Mouse (Mus musculus) midbrain, embryonic 13.5 days (tissue): Measurements from ENCODE around the gene Ier2. TPM values are rescaled to one million over a fixed set of nuclear protein-coding genes. Genes with fewer than 3 reads are reported as not detected.

Source experiments
- ATAC-seq: fragments of 200-750 bp; cut with Nextera tagmentation; 2 replicates; pipeline ENCODE4 v1.8.0; 2017; ENCODE audit warnings: mild to moderate bottlenecking, moderate TSS enrichment, moderate library complexity
- H3K27ac ChIP-seq: fragments of 300-500 bp; sonication (generic); 2 replicates; pipeline ENCODE4 v1.5.1; 2015; ENCODE audit warnings: inconsistent platforms, mild to moderate bottlenecking, moderate library complexity
- H3K27me3 ChIP-seq: fragments of 300-500 bp; sonication (generic); 2 replicates; pipeline ENCODE4 v1.6.1; 2015; ENCODE audit warnings: mild to moderate bottlenecking, inconsistent platforms
- H3K36me3 ChIP-seq: fragments of 300-500 bp; sonication (generic); 2 replicates; pipeline ENCODE4 v1.6.1; 2015; ENCODE audit warnings: mild to moderate bottlenecking, inconsistent platforms
- H3K4me1 ChIP-seq: fragments of 300-500 bp; sonication (generic); replicated peaks from 2 replicates; pipeline ENCODE4 v1.6.1; 2015; ENCODE audit warnings: inconsistent platforms
- H3K4me2 ChIP-seq: fragments of 300-500 bp; sonication (generic); replicated peaks from 2 replicates; pipeline ENCODE4 v1.6.1; 2015; ENCODE audit warnings: moderate library complexity, mild to moderate bottlenecking, inconsistent platforms
- H3K4me3 ChIP-seq: fragments of 300-500 bp; sonication (generic); replicated peaks from 2 replicates; pipeline ENCODE4 v1.5.1; 2015; ENCODE audit warnings: mild to moderate bottlenecking, inconsistent platforms
- H3K9ac ChIP-seq: fragments of 300-500 bp; sonication (generic); replicated peaks from 2 replicates; pipeline ENCODE4 v1.6.1; 2015; ENCODE audit warnings: mild to moderate bottlenecking, inconsistent platforms
- H3K9me3 ChIP-seq: fragments of 300-500 bp; sonication (generic); 2 replicates; pipeline ENCODE4 v1.6.1; 2016; ENCODE audit warnings: mild to moderate bottlenecking, inconsistent platforms
- WGBS: fragments of 180-500 bp; shearing (Covaris S2); methylation state at CpG from one replicate; pipeline ENCODE4 v1.1.7; 2015; 5-methylcytosine and 5-hydroxymethylcytosine counted together
- polyA plus RNA-seq: library from polyadenylated mRNA; unstranded; fragments of >200 nt; fragmentation: Nextera tagmentation; extraction: Ambion mirVana; gene quantifications from 2 replicates; pipeline ENCODE4 v1.2.1, GENCODE M21; 2015

Gene Ier2
- polyA plus RNA-seq, 1 experiment from 2014 or later = 26.3 TPM

DNA sequence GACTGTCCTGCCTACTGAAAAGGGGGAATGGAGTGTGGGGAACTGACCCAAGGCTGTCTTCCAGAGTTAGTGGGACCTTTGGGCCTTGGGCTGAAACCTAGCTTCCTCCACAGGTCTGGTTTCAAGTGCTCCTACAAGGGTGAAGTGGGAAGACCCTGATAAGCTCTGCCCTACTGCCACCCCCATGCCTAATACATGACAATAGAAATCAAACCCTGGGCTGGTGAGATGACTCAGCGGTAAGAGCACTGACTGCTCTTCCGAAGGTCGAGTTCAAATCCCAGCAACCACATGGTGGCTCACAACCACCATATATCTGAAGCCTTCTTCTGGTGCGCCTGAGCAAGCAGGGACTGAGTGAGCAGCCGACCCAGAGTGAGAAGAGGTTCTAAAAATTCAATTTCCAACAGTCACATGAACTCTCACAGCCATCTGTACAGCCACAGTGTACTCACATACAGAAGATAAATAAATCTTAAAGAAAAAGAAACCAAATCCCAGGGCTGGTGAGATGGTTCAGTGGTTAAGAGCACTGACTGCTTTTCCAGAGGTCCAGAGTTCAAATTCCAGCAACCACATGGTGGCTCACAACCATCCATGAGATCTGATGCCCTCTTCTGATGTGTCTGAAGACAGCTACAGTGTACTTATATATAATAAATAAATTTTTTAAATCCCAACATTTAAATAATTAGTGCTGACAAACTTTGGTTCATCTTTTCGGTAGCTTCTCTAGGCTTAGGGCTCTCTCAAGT lies 6.3 kb upstream of the Ier2 start:
- no peak for ATAC-seq
- H3K27me3 ChIP-seq = no peaks in the 10 kb centered on the region
- no peak overlapping the region for H3K27ac ChIP-seq
- peaks cover 46% of the 10 kb centered on the region for H3K36me3 ChIP-seq
- H3K4me1 ChIP-seq = peaks cover 12% of the 10 kb centered on the region
- no peak overlapping the region for H3K4me2 ChIP-seq
- no peak overlapping the region for H3K4me3 ChIP-seq
- 86% methylated on average over 6 of the region's 6 CpGs for WGBS
- no peaks in the 10 kb centered on the region for H3K9me3 ChIP-seq
- H3K9ac ChIP-seq = no peak overlapping the region

DNA sequence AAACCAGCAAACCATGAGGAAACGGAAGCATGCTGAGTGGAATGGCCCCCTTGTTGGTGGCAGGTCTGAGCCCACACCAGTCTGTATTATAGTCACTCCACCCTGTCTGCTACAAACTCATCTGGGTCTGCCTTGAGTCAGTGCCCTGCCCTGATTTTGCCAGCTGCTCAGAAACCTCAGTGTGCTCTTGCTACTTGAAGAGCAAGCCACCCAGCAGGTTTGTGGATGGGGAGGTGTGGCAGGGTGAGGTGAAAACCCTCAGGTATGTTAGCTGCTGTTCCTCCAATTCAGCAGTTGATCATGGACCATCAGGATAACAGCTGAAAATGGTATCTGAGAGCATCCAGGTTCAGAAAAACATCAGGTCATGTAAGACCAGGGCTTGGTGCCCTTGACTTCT lies 5.4 kb upstream of the Ier2 start:
- no peaks in the 10 kb centered on the region for H3K27me3 ChIP-seq
- H3K36me3 ChIP-seq = peaks cover 39% of the 10 kb centered on the region
- no peak overlapping the region for H3K4me2 ChIP-seq
- WGBS = 82% methylated on average over 1 of the region's 1 CpGs
- peaks cover 17% of the 10 kb centered on the region for H3K4me1 ChIP-seq
- no peak overlapping the region for H3K4me3 ChIP-seq
- H3K27ac ChIP-seq = no peak overlapping the region
- H3K9ac ChIP-seq = no peak overlapping the region
- H3K9me3 ChIP-seq = no peaks in the 10 kb centered on the region
- no peak for ATAC-seq

DNA sequence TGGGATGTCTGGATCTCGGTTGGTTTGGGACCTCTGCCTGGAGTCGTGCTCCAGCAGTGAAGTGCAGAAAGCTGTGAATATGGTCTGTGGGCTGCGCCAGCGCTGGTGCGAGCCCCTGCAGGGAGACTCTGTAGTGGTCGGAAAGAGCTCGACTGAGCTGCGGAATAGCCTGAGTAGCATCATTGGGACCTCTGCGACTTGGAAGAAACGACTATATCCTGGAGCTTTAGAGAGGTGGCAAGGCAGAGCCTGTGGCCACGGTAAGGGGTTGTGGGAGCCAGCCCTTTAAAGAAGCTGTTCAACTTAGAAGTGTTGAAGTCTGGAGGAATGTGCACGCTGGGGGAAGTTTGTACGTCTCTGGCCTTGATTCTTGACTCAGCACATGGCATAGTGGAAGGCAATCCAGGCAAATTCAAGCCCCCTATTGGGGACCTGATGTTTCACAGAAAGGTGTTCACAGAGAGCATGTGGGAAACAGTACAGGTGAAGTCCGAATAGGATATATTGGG lies 2.8 kb upstream of the Ier2 start:
- WGBS = 3% methylated on average over 14 of the region's 14 CpGs
- Histone ChIP-seq H3K4me3 (peak overlapping the region; percentile 73), H3K9me3 (no peaks in the 10 kb centered on the region), H3K9ac (peak overlapping the region; percentile 83), H3K4me2 (peak overlapping the region; percentile 88), H3K4me1 (peaks cover 39% of the 10 kb centered on the region), H3K27ac (peak overlapping the region; percentile 85), H3K27me3 (no peaks in the 10 kb centered on the region), H3K36me3 (peaks cover 16% of the 10 kb centered on the region)
- peak; percentile 36; the same call in 1 of the 2 replicates for ATAC-seq

DNA sequence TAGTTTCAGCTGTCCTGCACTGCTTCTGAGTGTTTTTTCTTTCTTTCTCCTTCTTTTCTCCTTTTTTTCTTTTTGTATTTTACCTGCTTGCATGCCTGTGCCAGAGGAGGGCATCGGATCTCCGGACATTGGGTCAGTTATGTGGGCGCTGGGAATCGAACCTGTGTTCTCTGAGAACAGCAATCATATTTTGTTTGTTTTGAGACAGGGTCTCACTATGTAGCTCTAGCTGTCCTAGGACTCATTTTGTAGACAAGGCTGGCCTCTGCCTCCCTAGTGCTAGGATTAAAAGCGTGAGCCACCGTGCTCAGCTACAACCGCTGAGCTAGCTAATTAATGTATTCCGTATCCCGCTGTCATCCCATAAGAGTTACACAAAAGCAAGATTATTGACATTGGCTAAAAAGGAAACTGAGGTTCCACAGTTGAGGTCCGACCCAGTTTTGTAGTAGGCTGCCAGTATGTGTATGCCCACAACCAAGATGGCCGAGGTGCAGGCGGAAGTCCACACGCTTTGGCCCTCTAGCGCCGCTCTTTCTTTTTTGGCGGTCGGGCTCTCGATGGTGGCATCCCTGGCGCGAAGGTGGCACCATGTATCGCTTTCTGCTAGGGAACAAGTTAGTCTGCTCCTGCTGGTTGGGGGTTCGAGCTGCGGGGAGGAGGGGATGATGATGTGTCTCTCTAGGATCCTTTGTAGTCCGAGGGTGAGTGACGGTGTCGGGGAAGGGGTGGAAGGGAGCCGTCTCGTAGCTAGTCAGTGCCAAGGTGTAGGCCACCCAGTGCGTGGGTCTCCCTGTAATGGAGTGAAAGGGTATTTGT lies 2.1 kb upstream of the Ier2 start:
- no peaks in the 10 kb centered on the region for H3K9me3 ChIP-seq
- peaks cover 11% of the 10 kb centered on the region for H3K36me3 ChIP-seq
- H3K27ac ChIP-seq = peak overlapping the region; percentile 85
- peak overlapping the region; percentile 73 for H3K4me3 ChIP-seq
- H3K9ac ChIP-seq = peak overlapping the region; percentile 83
- ATAC-seq = peak; percentile 61
- peaks cover 46% of the 10 kb centered on the region for H3K4me1 ChIP-seq
- peak overlapping the region; percentile 88 for H3K4me2 ChIP-seq
- under 1% methylated on average over 29 of the region's 29 CpGs for WGBS
- no peaks in the 10 kb centered on the region for H3K27me3 ChIP-seq

DNA sequence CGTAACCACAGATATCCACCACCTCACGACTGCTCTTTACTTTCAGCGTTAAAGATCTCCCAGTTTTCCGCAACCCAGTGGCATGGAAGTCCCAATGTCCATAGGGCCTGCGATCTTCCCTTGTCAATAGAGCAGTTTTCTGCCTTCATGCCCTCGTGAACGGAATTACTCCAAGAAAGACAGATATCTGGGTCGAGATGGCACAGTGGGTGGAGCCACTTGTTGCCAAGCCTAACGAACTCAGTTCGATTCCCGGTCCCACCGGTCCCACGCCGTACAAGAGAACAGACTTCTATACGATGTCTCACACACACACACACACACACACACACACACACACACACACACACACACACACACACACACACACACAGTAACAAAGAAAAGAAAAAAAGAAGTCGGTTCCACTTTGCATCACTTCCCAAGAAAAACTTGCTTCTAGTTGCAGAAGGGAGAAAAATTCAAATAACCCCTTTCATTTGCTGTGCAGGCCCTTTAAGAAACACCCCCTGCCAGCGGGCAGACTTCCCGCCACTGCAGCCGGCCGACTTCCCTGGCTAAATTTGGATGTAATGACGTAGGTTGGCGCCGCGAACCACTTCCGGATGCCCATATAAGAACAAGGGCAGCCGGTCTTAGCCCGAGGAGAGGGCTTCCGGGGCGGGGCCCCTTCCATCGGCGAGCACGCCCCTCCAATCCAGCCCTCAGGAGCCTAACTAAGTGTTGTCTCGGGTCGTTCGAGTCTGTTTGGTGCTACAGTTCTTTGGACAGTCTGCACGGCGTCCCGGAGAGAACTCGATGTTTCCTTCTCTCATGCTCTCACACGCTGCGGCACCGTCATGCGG lies 1.1 kb upstream of the Ier2 start:
- H3K9me3 ChIP-seq = no peaks in the 10 kb centered on the region
- H3K4me3 ChIP-seq = peak overlapping the region; percentile 73
- H3K36me3 ChIP-seq = peaks cover 7% of the 10 kb centered on the region
- peak overlapping the region; percentile 85 for H3K27ac ChIP-seq
- H3K4me1 ChIP-seq = peaks cover 48% of the 10 kb centered on the region
- H3K9ac ChIP-seq = peak overlapping the region; percentile 83
- peak overlapping the region; percentile 88 for H3K4me2 ChIP-seq
- peaks cover 5% of the 10 kb centered on the region; the same call in 1 of the 2 replicates for H3K27me3 ChIP-seq
- WGBS = 4% methylated on average over 43 of the region's 43 CpGs
- peak; percentile 82 for ATAC-seq

DNA sequence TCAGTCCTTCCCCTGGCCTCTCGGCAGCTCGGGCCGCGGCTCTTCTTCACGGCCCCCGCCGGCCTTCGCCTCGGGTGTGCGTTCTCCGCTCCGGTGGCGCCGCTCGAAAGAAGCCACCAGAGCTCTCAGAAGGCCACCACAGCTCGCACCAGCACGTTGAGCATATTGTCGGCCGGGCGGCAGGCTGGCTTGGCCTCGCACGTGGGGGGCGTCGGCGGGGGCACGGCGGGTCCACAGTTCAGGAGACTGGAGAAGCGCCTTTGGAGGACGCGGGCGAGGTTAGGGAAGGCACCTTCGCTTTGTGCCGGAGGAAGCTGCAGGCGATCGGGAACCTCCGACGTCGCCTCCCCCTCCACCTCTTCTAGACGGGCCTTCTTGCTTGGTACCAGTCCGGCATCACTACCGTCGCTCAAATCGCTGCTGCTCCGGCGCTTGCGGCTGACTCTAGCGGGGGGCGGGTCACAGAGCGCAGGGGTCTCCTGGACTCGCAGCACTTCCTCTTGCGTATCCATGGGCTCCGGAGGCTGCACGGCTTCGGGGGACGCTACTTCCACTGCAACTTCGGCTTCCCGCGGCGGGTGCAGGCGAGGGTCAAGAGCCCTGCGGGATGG lies 586 bp downstream of the Ier2 start:
- Histone ChIP-seq H3K4me2 (peak overlapping the region; percentile 88), H3K4me3 (peak overlapping the region; percentile 73), H3K27me3 (peaks cover 8% of the 10 kb centered on the region; the same call in 1 of the 2 replicates), H3K27ac (peak overlapping the region; percentile 79), H3K9ac (peak overlapping the region; percentile 82), H3K4me1 (peaks cover 50% of the 10 kb centered on the region), H3K9me3 (no peaks in the 10 kb centered on the region), H3K36me3 (no peaks in the 10 kb centered on the region)
- under 1% methylated on average over 61 of the region's 61 CpGs for WGBS
- ATAC-seq = peak; percentile 18

DNA sequence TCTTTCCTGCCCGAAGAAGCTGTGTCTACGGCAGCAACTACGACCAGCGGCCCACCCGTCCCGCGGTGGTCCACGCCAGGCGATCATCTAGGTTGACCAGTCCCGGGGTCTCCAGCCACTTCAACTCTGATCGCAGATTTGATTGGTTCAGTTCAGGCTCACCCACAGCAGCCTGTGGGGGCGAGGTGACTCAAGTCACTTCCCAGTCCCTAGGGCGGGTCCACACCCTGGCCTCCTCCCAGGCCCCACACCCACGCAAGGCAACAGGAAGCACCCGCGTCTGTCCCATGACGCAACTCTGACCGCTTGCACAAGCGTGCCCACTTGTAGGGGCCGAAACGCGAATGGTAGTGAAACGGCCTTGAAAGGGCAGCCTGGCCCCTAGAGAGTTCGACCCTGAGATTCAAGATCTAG lies 1.2 kb downstream of the Ier2 start:
- Histone ChIP-seq H3K27me3 (peaks cover 11% of the 10 kb centered on the region; the same call in 1 of the 2 replicates), H3K27ac (0 out of 2 replicates have a peak overlapping the region, but pooled peaks have one; percentile 79), H3K4me1 (peaks cover 56% of the 10 kb centered on the region), H3K4me2 (peak overlapping the region; percentile 88), H3K9ac (peak overlapping the region; percentile 82), H3K4me3 (peak overlapping the region; percentile 73), H3K9me3 (no peaks in the 10 kb centered on the region), H3K36me3 (no peaks in the 10 kb centered on the region)
- under 1% methylated on average over 24 of the region's 24 CpGs for WGBS
- ATAC-seq = no peak

DNA sequence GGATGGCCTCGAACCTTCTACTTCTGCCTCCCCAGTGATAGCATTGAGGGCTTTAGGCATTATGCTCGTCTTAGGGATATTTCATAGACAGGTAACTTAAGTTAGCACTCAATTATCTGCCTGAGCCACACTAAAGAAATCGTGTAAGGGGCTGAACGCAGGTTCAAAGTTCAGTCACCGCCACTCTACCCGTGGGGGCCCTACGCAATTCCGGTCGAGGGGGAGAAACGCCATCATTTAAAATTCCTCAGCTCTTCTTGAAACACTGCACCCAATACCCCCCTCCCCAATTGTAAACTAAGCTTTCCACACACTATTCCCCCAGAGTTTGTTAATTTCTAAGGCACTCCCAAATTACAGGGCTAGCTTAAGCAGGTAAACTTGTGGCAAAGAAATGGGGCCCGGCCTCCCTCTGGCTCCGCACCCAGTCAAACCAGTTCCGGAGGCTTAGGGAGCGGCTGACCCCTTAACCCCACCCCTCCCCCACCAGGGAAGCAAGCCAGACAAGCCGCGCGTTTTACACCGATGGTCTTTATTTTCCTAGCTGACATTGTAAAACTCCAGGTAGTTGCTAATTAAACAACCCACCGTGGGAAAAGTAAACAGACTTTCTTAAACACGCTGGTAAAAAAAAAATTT lies 1.7 kb downstream of the Ier2 start:
- peak overlapping the region; percentile 82 for H3K9ac ChIP-seq
- peak overlapping the region; percentile 88 for H3K4me2 ChIP-seq
- 2% methylated on average over 20 of the region's 20 CpGs for WGBS
- no peak for ATAC-seq
- no peaks in the 10 kb centered on the region for H3K36me3 ChIP-seq
- H3K27me3 ChIP-seq = peaks cover 11% of the 10 kb centered on the region; the same call in 1 of the 2 replicates
- no peak overlapping the region for H3K27ac ChIP-seq
- H3K4me1 ChIP-seq = peaks cover 58% of the 10 kb centered on the region
- peak overlapping the region; percentile 73 for H3K4me3 ChIP-seq
- no peaks in the 10 kb centered on the region for H3K9me3 ChIP-seq

DNA sequence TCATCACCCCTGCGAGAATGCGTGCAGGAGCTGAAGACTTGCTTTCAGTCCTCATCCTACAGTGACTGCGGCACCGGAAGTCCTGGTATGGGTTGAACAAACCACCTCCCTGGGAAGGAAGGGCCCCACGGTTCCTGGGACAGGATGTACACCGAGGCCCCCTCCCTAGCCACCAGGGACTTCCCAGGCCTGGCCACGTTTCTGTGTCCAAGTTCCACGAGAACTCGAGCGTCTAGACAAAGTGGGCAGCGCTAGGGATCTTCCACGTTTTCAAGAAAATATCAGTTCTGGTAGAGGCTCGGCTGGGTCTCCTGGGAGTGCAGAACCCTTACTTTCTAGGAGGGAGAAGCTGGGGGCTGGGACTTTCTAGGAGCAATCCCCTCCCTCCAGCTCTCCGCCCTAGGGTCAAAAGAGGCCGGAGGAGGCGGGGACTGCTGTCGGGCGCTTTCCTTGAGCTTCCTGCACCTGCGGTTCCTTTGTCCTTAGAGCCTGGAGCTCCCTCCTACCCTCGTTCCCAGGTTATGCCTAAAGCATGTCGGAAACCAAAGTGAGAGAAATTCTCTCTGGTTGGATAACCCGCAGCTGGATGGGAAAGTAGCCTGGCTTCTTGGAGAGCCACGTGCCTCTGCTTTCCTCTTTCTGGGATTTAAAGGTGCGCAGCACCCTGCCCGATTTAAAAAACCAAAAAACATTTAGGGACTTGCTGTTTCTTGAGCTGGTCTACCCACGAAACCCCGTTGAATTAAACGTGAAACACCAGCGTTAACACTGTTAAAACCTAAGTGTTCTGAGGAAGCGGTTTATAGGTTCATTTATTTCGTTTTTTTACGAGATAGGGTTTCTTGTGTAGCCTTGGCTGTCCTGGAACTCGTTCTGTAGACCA lies 2.5 kb downstream of the Ier2 start:
- Histone ChIP-seq H3K4me1 (peaks cover 58% of the 10 kb centered on the region), H3K27ac (peak overlapping the region; percentile 33), H3K4me2 (peak overlapping the region; percentile 88), H3K36me3 (no peaks in the 10 kb centered on the region), H3K27me3 (peaks cover 11% of the 10 kb centered on the region; the same call in 1 of the 2 replicates), H3K9me3 (no peaks in the 10 kb centered on the region), H3K4me3 (peak overlapping the region; percentile 73), H3K9ac (peak overlapping the region; percentile 82)
- 3% methylated on average over 33 of the region's 33 CpGs for WGBS
- no peak for ATAC-seq

DNA sequence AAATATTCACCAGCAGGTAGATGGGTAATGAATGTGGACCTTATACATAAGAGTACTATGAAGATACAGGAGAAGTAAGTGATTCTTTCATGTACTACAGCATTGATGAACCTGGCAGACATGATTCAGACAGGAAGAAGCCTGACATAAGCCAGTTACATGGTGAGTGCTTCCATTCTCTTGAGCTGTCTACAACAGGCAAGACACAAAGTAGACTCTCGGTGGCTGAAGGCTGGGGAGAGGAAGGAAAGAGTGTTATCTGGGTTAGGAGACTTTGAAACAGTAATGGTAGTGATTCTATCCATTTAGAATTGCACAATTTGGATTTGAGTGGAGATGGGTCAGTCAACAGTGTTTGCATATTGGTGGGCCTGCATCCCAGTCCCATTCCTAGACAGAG lies 3.7 kb downstream of the Ier2 start:
- Histone ChIP-seq H3K36me3 (no peaks in the 10 kb centered on the region), H3K4me1 (peaks cover 63% of the 10 kb centered on the region), H3K27ac (no peak overlapping the region), H3K4me2 (peak overlapping the region; percentile 88; the same call in 1 of the 2 replicates), H3K9me3 (no peaks in the 10 kb centered on the region), H3K4me3 (no peak overlapping the region), H3K27me3 (peaks cover 11% of the 10 kb centered on the region; the same call in 1 of the 2 replicates), H3K9ac (no peak overlapping the region)
- WGBS = 41% methylated on average over 1 of the region's 1 CpGs
- no peak for ATAC-seq
